Mouse (Mus musculus) limb, embryonic 12.5 days (tissue): ENCODE measurements around the gene Slc16a10. TPM values are rescaled to one million over a fixed set of nuclear protein-coding genes. Genes with fewer than 3 reads are reported as not detected.
"Not testable (repeated sequence)": the region's sequence is repeated elsewhere in the genome, so short reads cannot be mapped to it uniquely, and the experiment has no call there.

Experiments
- ATAC-seq: fragments of 200-750 bp; cut with Nextera tagmentation; 2 replicates; pipeline ENCODE4 v1.8.0; 2017; ENCODE audit warnings: low read depth, moderate TSS enrichment; ENCODE audit not compliant: insufficient number of reproducible peaks, insufficient read depth, low FRiP score, low TSS enrichment
- H3K27ac ChIP-seq: fragments of 300-500 bp; sonication (generic); 2 replicates; pipeline ENCODE4 v1.5.1; 2016; ENCODE audit warnings: mild to moderate bottlenecking, moderate library complexity
- H3K27me3 ChIP-seq: fragments of 300-500 bp; sonication (generic); 2 replicates; pipeline ENCODE4 v1.6.1; 2016; ENCODE audit warnings: mild to moderate bottlenecking, moderate library complexity
- H3K36me3 ChIP-seq: fragments of 300-500 bp; sonication (generic); 2 replicates; pipeline ENCODE4 v1.6.1; 2016; ENCODE audit warnings: mild to moderate bottlenecking, moderate library complexity
- H3K4me1 ChIP-seq: fragments of 300-500 bp; sonication (generic); replicated peaks from 2 replicates; pipeline ENCODE4 v1.6.1; 2016
- H3K4me2 ChIP-seq: fragments of 300-500 bp; sonication (generic); 2 replicates; pipeline ENCODE4 v1.6.1; 2016; ENCODE audit warnings: mild to moderate bottlenecking, moderate library complexity
- H3K4me3 ChIP-seq: fragments of 300-500 bp; sonication (generic); replicated peaks from 2 replicates; pipeline ENCODE4 v1.5.1; 2016; ENCODE audit warnings: mild to moderate bottlenecking
- H3K9ac ChIP-seq: fragments of 300-500 bp; sonication (generic); replicated peaks from 2 replicates; pipeline ENCODE4 v1.6.1; 2016; ENCODE audit warnings: mild to moderate bottlenecking, moderate library complexity
- H3K9me3 ChIP-seq: fragments of 300-500 bp; sonication (generic); 2 replicates; pipeline ENCODE4 v1.6.1; 2016; ENCODE audit warnings: mild to moderate bottlenecking, moderate library complexity
- WGBS: fragments of 180-500 bp; shearing (Covaris S2); methylation state at CpG from one replicate; pipeline ENCODE4 v1.1.7; 2016; 5-methylcytosine and 5-hydroxymethylcytosine counted together
- polyA plus RNA-seq: library from polyadenylated mRNA; unstranded; fragments of >200 nt; fragmentation: Nextera tagmentation; extraction: Ambion mirVana; gene quantifications from 2 replicates; pipeline ENCODE4 v1.2.1, GENCODE M21; 2016

The Slc16a10 gene
- polyA plus RNA-seq, 1 experiment from 2014 or later: 18.3 TPM

DNA sequence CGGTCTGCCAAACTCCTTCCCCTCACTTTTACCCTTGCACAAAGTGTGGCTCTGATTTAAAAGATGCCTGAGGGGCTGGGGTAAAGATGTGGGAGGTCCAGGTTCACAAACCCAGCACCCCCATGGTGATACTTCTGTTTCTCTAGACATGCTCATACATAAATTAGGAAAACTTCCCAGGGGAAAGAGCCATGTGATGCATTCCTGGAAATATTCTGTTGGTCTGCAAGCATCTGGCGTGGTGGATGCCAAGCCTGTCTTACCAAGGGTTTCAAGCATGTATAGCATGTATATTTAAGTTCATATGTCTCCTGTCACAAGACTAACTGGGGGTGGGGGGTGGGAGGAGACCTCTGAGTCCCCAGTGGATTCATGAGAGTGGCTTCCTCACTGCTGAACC lies 121.7 kb downstream of the Slc16a10 start:
- Histone ChIP-seq H3K36me3 (no peaks in the 10 kb centered on the region), H3K9ac (no peak overlapping the region), H3K4me2 (no peak overlapping the region), H3K9me3 (no peaks in the 10 kb centered on the region), H3K27ac (no peak overlapping the region), H3K4me1 (peaks cover 11% of the 10 kb centered on the region), H3K4me3 (no peak overlapping the region), H3K27me3 (0 out of 2 replicates have a peak, but pooled peaks cover 4% of the 10 kb centered on the region)
- 37% methylated on average over 2 of the region's 2 CpGs for WGBS
- no peak for ATAC-seq

DNA sequence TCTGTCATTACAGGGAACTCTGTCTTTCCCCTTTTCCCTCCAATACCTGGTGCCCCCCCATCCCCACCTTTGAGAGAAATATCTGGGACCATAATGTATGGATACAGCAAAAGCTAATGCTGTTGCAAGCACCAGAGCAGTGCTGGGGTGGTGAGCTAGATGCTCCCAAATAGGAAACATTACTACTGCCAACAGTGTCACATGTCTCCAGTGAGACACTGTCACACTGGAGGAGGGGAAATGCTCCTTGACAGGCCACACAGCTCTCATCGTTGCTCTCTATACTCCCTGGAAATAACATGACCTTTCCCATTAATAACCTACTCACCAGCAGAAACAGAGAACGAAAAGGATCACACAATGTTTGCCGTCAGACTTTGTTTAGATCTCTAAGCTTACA lies 122.6 kb downstream of the Slc16a10 start:
- H3K4me3 ChIP-seq: no peak overlapping the region
- 0 out of 2 replicates have a peak, but pooled peaks cover 5% of the 10 kb centered on the region for H3K4me1 ChIP-seq
- H3K4me2 ChIP-seq: no peak overlapping the region
- ATAC-seq: no peak
- no peaks in the 10 kb centered on the region for H3K9me3 ChIP-seq
- H3K27me3 ChIP-seq: 0 out of 2 replicates have a peak, but pooled peaks cover 4% of the 10 kb centered on the region
- WGBS: 86% methylated on average over 3 of the region's 3 CpGs
- no peak overlapping the region for H3K27ac ChIP-seq
- no peak overlapping the region for H3K9ac ChIP-seq
- no peaks in the 10 kb centered on the region for H3K36me3 ChIP-seq

DNA sequence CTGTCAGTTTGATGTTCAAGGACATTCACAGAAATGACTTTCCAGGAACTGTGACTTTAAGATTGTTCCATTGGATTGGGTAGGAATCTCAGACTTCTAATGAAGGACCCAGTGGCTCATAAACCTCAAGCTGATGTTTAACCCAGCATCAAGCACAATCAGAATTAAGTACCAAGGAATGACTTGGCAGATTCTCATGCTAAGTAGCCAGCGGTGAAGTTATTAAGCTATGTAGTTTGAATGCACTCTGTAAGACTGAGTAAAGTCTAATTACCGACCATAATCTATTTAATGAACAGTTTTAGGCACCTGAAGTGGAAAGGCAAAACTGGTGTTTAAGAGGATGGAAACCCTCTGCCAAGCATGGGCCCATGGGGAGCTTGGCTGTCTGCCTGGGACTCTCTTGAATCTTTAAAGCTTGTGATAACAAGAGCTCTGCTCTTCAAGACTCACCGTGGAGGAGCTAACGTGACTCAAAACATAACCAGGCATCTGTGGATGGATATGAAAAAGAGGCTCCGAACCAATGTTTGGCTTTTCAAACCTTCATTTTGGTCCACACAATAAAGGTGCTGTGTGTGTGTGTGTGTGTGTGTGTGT lies 123.7 kb downstream of the Slc16a10 start:
- H3K27ac ChIP-seq: no peak overlapping the region
- 87% methylated on average over 5 of the region's 5 CpGs for WGBS

DNA sequence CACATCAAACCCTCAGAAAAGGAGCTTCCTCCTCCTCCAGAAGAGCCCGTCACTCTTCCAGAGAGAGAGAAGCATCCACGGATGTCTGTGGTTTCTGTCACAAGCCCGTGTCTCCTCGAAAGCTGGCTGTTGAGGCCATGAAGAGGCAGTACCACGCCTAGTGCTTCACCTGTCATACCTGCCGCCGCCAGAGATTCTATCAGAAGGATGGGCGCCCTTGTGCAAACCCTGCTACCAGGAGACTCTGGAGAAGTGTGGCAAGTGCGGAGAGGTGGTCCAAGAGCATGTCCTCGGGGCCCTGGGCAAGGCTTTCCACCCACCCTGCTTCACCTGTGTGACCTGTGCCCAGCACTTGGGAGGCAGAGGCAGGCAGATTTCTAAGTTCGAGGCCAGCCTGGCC lies 132.5 kb downstream of the Slc16a10 start:
- Histone ChIP-seq H3K4me3 (no peak overlapping the region), H3K4me1 (peaks cover 14% of the 10 kb centered on the region), H3K9ac (no peak overlapping the region), H3K9me3 (no peaks in the 10 kb centered on the region), H3K36me3 (no peaks in the 10 kb centered on the region), H3K27me3 (0 out of 2 replicates have a peak, but pooled peaks cover 3% of the 10 kb centered on the region), H3K27ac (no peak overlapping the region), H3K4me2 (no peak overlapping the region)
- 87% methylated on average over 11 of the region's 11 CpGs for WGBS
- no peak for ATAC-seq

More for the DNA sequence above, 123.7 kb downstream of the Slc16a10 start:
- Histone ChIP-seq H3K36me3 (no peaks in the 10 kb centered on the region), H3K4me3 (no peak overlapping the region), H3K4me1 (0 out of 2 replicates have a peak, but pooled peaks cover 5% of the 10 kb centered on the region), H3K9me3 (no peaks in the 10 kb centered on the region), H3K9ac (no peak overlapping the region), H3K27me3 (no peaks in the 10 kb centered on the region), H3K4me2 (no peak overlapping the region)
- ATAC-seq: no peak

DNA sequence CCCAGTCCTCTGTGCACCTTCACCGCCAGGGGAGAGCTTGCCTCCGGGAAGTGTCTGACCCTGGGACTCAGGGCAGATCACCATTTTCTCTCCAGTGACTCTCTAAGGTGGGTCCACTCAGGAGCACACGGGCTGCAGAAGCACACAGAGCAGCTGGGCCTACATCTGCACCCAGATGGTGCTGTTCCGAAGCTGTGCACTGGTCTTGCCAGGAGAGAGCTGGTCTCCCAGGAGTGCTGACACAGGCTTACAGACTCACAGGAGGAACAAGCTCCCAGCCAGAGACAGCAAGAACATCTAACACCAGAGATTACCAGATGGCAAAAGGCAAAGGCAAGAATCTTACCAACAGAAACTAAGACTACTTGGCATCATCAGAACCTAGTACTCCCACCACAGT lies 133.2 kb downstream of the Slc16a10 start:
- not testable (repeated sequence) for H3K36me3 ChIP-seq

DNA sequence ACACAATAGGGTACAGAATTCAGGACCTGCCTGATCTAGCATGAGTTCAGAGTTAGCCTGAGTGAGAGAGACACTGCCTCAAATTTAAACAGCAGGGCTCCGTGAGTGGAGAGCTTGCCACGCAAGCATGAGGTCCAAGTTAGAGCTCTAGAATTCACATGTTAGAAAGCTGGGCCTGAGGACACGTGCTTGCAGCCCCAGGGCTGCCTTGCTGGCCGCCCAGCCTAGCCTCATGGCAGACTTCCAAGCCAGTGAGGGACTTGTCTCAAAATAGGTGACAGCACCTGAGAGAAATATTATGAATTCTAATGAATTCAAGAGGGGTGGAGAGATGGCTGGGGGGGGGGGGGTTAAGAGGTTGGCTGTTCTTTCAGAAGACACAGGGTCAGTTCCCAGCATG lies 134.1 kb downstream of the Slc16a10 start:
- Histone ChIP-seq H3K27me3 (0 out of 2 replicates have a peak, but pooled peaks cover 3% of the 10 kb centered on the region), H3K4me3 (no peak overlapping the region), H3K9ac (no peak overlapping the region), H3K4me2 (no peak overlapping the region), H3K9me3 (no peaks in the 10 kb centered on the region), H3K4me1 (peaks cover 15% of the 10 kb centered on the region), H3K27ac (no peak overlapping the region), H3K36me3 (no peaks in the 10 kb centered on the region)
- 90% methylated on average over 4 of the region's 4 CpGs for WGBS
- no peak for ATAC-seq

More for the DNA sequence above, 133.2 kb downstream of the Slc16a10 start:
- H3K9ac ChIP-seq, H3K9me3 ChIP-seq, H3K27ac ChIP-seq, H3K27me3 ChIP-seq, H3K4me2 ChIP-seq, ATAC-seq, H3K4me3 ChIP-seq: not testable (repeated sequence)
- 69% methylated on average over 4 of the region's 4 CpGs for WGBS
- peaks cover 15% of the 10 kb centered on the region for H3K4me1 ChIP-seq

DNA sequence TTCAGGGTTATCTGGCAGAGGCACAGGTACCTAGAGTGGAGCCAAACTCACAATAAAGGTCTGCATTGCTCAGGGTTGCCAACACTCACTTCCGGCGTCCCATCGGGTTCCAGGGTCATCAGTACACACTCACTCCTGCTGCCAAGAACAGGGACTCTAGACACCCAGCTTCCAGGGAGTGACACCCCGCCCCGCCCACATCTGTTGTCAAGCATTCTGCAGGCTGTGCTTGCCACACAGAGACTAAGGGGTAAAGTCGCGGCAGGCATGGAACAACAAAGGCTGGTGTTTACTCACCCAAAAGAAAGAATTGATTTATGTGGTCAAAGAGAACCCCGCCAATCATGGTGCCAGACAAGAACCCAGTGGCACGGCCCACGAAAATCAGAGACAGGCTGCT lies 135.1 kb downstream of the Slc16a10 start:
- H3K9ac ChIP-seq: no peak overlapping the region
- H3K4me2 ChIP-seq: no peak overlapping the region
- 83% methylated on average over 10 of the region's 10 CpGs for WGBS
- H3K4me1 ChIP-seq: peaks cover 15% of the 10 kb centered on the region
- H3K9me3 ChIP-seq: no peaks in the 10 kb centered on the region
- H3K36me3 ChIP-seq: no peaks in the 10 kb centered on the region
- no peak overlapping the region for H3K27ac ChIP-seq
- H3K27me3 ChIP-seq: 0 out of 2 replicates have a peak, but pooled peaks cover 3% of the 10 kb centered on the region
- ATAC-seq: no peak
- no peak overlapping the region for H3K4me3 ChIP-seq

DNA sequence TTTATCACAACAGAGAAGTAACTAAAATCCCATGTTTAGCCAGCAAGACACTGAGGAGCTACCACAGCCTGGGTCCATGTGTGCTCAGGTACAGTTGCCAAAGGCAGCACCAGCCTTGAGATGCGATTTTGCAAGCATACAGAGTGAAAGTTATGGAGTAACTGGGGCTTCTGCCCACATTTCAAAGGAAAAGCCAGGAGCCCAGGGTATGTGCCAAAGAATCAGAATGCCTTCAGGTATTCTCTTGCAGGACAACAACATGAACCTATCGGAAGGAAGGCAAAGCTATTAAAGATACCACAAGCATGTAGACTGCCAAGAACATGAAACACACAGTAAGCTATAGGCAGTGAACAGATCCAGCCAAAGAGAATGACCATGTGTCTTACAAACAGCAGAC lies 141.3 kb downstream of the Slc16a10 start:
- H3K36me3 ChIP-seq: no peaks in the 10 kb centered on the region
- H3K9ac ChIP-seq: no peak overlapping the region
- no peak overlapping the region for H3K27ac ChIP-seq
- H3K27me3 ChIP-seq: no peaks in the 10 kb centered on the region
- H3K9me3 ChIP-seq: no peaks in the 10 kb centered on the region
- no peak overlapping the region for H3K4me2 ChIP-seq
- H3K4me1 ChIP-seq: peaks cover 13% of the 10 kb centered on the region
- WGBS: 95% methylated on average over 2 of the region's 2 CpGs
- no peak overlapping the region for H3K4me3 ChIP-seq
- ATAC-seq: no peak

DNA sequence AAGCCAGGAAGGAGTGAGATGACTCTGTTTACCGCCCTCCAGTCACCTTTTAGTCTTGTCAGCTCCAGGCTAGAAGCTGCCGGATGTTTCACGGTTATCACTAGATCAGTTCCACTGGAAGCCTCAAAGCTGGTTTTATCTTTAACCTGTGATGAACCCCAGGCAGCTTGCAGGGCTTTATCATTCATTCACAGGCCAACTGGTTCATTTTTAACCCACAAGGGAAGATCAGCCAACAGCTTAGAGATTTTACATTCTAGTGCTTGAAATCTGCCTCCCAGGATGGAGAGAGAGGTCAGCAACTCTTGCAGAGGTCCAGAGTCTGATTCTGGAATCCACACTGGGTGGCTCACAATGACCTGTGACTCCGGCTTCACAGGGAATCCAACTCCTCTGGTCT lies 150.9 kb downstream of the Slc16a10 start:
- no peak overlapping the region for H3K4me2 ChIP-seq
- H3K9me3 ChIP-seq: no peaks in the 10 kb centered on the region
- H3K36me3 ChIP-seq: no peaks in the 10 kb centered on the region
- no peak overlapping the region for H3K4me3 ChIP-seq
- no peaks in the 10 kb centered on the region for H3K4me1 ChIP-seq
- 80% methylated on average over 4 of the region's 4 CpGs for WGBS
- no peaks in the 10 kb centered on the region; the same call in 1 of the 2 replicates for H3K27me3 ChIP-seq
- no peak for ATAC-seq
- no peak overlapping the region for H3K9ac ChIP-seq
- H3K27ac ChIP-seq: no peak overlapping the region

DNA sequence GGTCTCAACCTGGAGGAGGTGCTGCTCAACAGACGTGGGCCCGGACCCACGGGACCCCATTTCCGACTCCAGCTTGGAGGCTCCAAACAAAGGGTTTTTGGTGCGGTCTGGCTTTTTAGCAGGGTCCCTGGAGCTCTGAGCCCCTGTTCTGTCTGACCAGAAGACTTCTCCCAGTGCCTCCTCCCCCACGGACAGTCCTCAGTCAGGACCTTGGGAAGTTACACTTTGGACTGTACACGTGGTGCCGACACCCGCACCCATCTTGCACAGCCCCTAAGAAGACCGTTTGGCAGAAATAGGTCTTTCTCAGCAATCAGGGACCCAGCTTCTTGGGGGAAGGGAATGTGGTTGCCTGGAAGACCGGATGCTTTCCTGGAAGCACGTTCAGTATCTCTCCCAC lies 155.6 kb downstream of the Slc16a10 start, which contains the start of gene Mfsd4b5:
TSS of gene Mfsd4b5 (minus strand) at position 181 of the 400 bp plus-strand sequence.
- ATAC-seq: no peak

More for the DNA sequence above, 155.6 kb downstream of the Slc16a10 start, which contains the start of gene Mfsd4b5:
- no peak within 1 kb of the TSS for H3K9ac ChIP-seq
- no peak within 1 kb of the TSS for H3K4me2 ChIP-seq
- no peaks in the 10 kb centered on the region for H3K9me3 ChIP-seq
- H3K27ac ChIP-seq: no peak within 1 kb of the TSS
- WGBS: 90% methylated on average over 12 of the region's 12 CpGs
- no peaks in the 10 kb centered on the region; the same call in 1 of the 2 replicates for H3K27me3 ChIP-seq
- H3K36me3 ChIP-seq: no peaks in the 10 kb centered on the region
- no peak within 1 kb of the TSS for H3K4me3 ChIP-seq
- no peaks in the 10 kb centered on the region for H3K4me1 ChIP-seq
